Mouse (Mus musculus): ENCODE data around the gene 2610001J05Rik. TPM values are rescaled to one million over a fixed set of nuclear protein-coding genes. Genes with fewer than 3 reads are reported as not detected.

Gene 2610001J05Rik
- polyA plus RNA-seq, 1 experiment, result 30.0 TPM

GRCm38 (mm10) chr6:13832770-13833169, 38.5 kb downstream of the 2610001J05Rik start:
- H3K27ac ChIP-seq (ENCODE audit: control insufficient read depth, insufficient read depth, low read length), result no peak overlapping the region
- no peak overlapping the region for H3K4me3 ChIP-seq (ENCODE audit: control insufficient read depth, insufficient read depth, low read length)
- no peaks in the 10 kb centered on the region for H3K4me1 ChIP-seq (replicated peaks; ENCODE audit: control insufficient read depth, insufficient read depth, low read length)
- 97% methylated on average over 2 of the region's 2 CpGs for WGBS
- H3K27me3 ChIP-seq (ENCODE audit: control insufficient read depth, insufficient read depth, low read length), result no peaks in the 10 kb centered on the region
- no peaks in the 10 kb centered on the region for H3K36me3 ChIP-seq (ENCODE audit: control insufficient read depth, insufficient read depth, low read length)
- no peak for TF ChIP-seq CTCF (IDR thresholded peaks at IDR 0.05; ENCODE audit: borderline replicate concordance, control insufficient read depth, extremely low read depth, insufficient read depth, low read length, poor library complexity)
- no peak for TF ChIP-seq POLR2A (IDR thresholded peaks at IDR 0.05; ENCODE audit: control insufficient read depth, extremely low read depth, insufficient read depth, low read length, poor library complexity)
- no peak for DNase-seq

- no peaks in the 10 kb centered on the region for H3K27me3 ChIP-seq (ENCODE audit: control insufficient read depth, insufficient read depth, low read length)
- no peak for DNase-seq
- H3K4me1 ChIP-seq (replicated peaks; ENCODE audit: control insufficient read depth, insufficient read depth, low read length), result no peaks in the 10 kb centered on the region
- H3K4me3 ChIP-seq (ENCODE audit: control insufficient read depth, insufficient read depth, low read length), result no peak overlapping the region
- no peaks in the 10 kb centered on the region for H3K36me3 ChIP-seq (ENCODE audit: control insufficient read depth, insufficient read depth, low read length)
- TF ChIP-seq POLR2A (IDR thresholded peaks at IDR 0.05; ENCODE audit: control insufficient read depth, extremely low read depth, insufficient read depth, low read length, poor library complexity) (no peak), CTCF (IDR thresholded peaks at IDR 0.05; ENCODE audit: borderline replicate concordance, control insufficient read depth, extremely low read depth, insufficient read depth, low read length, poor library complexity) (no peak)
- H3K27ac ChIP-seq (ENCODE audit: control insufficient read depth, insufficient read depth, low read length), result no peak overlapping the region
- 81% methylated on average over 1 of the region's 1 CpGs for WGBS
These were observed 42.4 kb downstream of the 2610001J05Rik start for GRCm38 (mm10) chr6:13828877-13829276.

Other genes with a start within 250 kb of the 2610001J05Rik start
- 2.9 and 3.3 TPM in 2 replicates for gene Bmt2, start 193.6 kb downstream of the 2610001J05Rik start, polyA plus RNA-seq (2012; rRNA removed)
- gene Gpr85, start 31.6 kb downstream of the 2610001J05Rik start, polyA plus RNA-seq (2012; rRNA removed), result 0.23 and 0.30 TPM in 2 replicates

All from thymus, adult 2 months (tissue).